Mouse (Mus musculus): ENCODE measurements around the gene Foxp1. TPM values are rescaled to one million over a fixed set of nuclear protein-coding genes. Genes with fewer than 3 reads are reported as not detected.

Foxp1 gene
- polyA plus RNA-seq, 1 experiment = 93.7 TPM

GRCm38 (mm10) chr6:99118534-99118933 lies 404.0 kb downstream of the Foxp1 start:
- no peak for TF ChIP-seq POLR2A (IDR thresholded peaks at IDR 0.05; ENCODE audit: borderline replicate concordance, control insufficient read depth, low read depth, low read length)
- no peak for TF ChIP-seq CTCF (IDR thresholded peaks at IDR 0.05; ENCODE audit: control insufficient read depth, insufficient read depth, low read length)
- Histone ChIP-seq H3K4me1 (ENCODE audit: control insufficient read depth, insufficient read depth, low read length) (no peaks in the 10 kb centered on the region), H3K4me3 (replicated peaks; ENCODE audit: control insufficient read depth, low read depth, low read length) (no peak overlapping the region), H3K27ac (ENCODE audit: control insufficient read depth, insufficient read depth, low read depth, low read length, poor library complexity) (no peak overlapping the region)
- 81% methylated on average over 4 of the region's 4 CpGs for WGBS

- H3K27ac ChIP-seq (ENCODE audit: control insufficient read depth, insufficient read depth, low read depth, low read length, poor library complexity) = no peak overlapping the region
These were observed 405.1 kb downstream of the Foxp1 start for GRCm38 (mm10) chr6:99117411-99117810.

GRCm38 (mm10) chr6:99111856-99112255 lies 410.7 kb downstream of the Foxp1 start:
- TF ChIP-seq POLR2A (IDR thresholded peaks at IDR 0.05; ENCODE audit: borderline replicate concordance, control insufficient read depth, low read depth, low read length) (no peak), CTCF (IDR thresholded peaks at IDR 0.05; ENCODE audit: control insufficient read depth, insufficient read depth, low read length) (no peak)
- H3K4me3 ChIP-seq (replicated peaks; ENCODE audit: control insufficient read depth, low read depth, low read length) = no peak overlapping the region
- H3K27ac ChIP-seq (ENCODE audit: control insufficient read depth, insufficient read depth, low read depth, low read length, poor library complexity) = no peak overlapping the region
- WGBS = 88% methylated on average over 4 of the region's 4 CpGs
- peaks cover 2% of the 10 kb centered on the region; the same call in 1 of the 2 replicates for H3K4me1 ChIP-seq (ENCODE audit: control insufficient read depth, insufficient read depth, low read length)

More at GRCm38 (mm10) chr6:99117411-99117810, 405.1 kb downstream of the Foxp1 start:
- no peak for TF ChIP-seq CTCF (IDR thresholded peaks at IDR 0.05; ENCODE audit: control insufficient read depth, insufficient read depth, low read length)
- no peak for TF ChIP-seq POLR2A (IDR thresholded peaks at IDR 0.05; ENCODE audit: borderline replicate concordance, control insufficient read depth, low read depth, low read length)
- no peaks in the 10 kb centered on the region for H3K4me1 ChIP-seq (ENCODE audit: control insufficient read depth, insufficient read depth, low read length)
- H3K4me3 ChIP-seq (replicated peaks; ENCODE audit: control insufficient read depth, low read depth, low read length) = no peak overlapping the region
- 78% methylated on average over 1 of the region's 1 CpGs for WGBS

GRCm38 (mm10) chr6:99108417-99108816 lies 414.1 kb downstream of the Foxp1 start:
- no peak for TF ChIP-seq POLR2A (IDR thresholded peaks at IDR 0.05; ENCODE audit: borderline replicate concordance, control insufficient read depth, low read depth, low read length)
- no peak for TF ChIP-seq CTCF (IDR thresholded peaks at IDR 0.05; ENCODE audit: control insufficient read depth, insufficient read depth, low read length)
- 79% methylated on average over 4 of the region's 4 CpGs for WGBS
- peaks cover 2% of the 10 kb centered on the region; the same call in 1 of the 2 replicates for H3K4me1 ChIP-seq (ENCODE audit: control insufficient read depth, insufficient read depth, low read length)
- H3K4me3 ChIP-seq (replicated peaks; ENCODE audit: control insufficient read depth, low read depth, low read length) = no peak overlapping the region
- no peak overlapping the region for H3K27ac ChIP-seq (ENCODE audit: control insufficient read depth, insufficient read depth, low read depth, low read length, poor library complexity)

GRCm38 (mm10) chr6:99107674-99108073 lies 414.8 kb downstream of the Foxp1 start:
- no peak overlapping the region for H3K4me3 ChIP-seq (replicated peaks; ENCODE audit: control insufficient read depth, low read depth, low read length)
- no peak for TF ChIP-seq POLR2A (IDR thresholded peaks at IDR 0.05; ENCODE audit: borderline replicate concordance, control insufficient read depth, low read depth, low read length)
- TF ChIP-seq CTCF (IDR thresholded peaks at IDR 0.05; ENCODE audit: control insufficient read depth, insufficient read depth, low read length) = no peak
- peaks cover 2% of the 10 kb centered on the region; the same call in 1 of the 2 replicates for H3K4me1 ChIP-seq (ENCODE audit: control insufficient read depth, insufficient read depth, low read length)
- no peak overlapping the region for H3K27ac ChIP-seq (ENCODE audit: control insufficient read depth, insufficient read depth, low read depth, low read length, poor library complexity)
- 73% methylated on average over 6 of the region's 6 CpGs for whole genome bisulfite sequencing

- Histone ChIP-seq H3K27ac (ENCODE audit: control insufficient read depth, insufficient read depth, low read depth, low read length, poor library complexity) (no peak overlapping the region), H3K4me3 (replicated peaks; ENCODE audit: control insufficient read depth, low read depth, low read length) (no peak overlapping the region), H3K4me1 (ENCODE audit: control insufficient read depth, insufficient read depth, low read length) (peaks cover 2% of the 10 kb centered on the region; the same call in 1 of the 2 replicates)
- TF ChIP-seq POLR2A (IDR thresholded peaks at IDR 0.05; ENCODE audit: borderline replicate concordance, control insufficient read depth, low read depth, low read length) = no peak
- WGBS = 76% methylated on average over 6 of the region's 6 CpGs
These were observed 415.4 kb downstream of the Foxp1 start for GRCm38 (mm10) chr6:99107081-99107482.

- peaks cover 2% of the 10 kb centered on the region; the same call in 1 of the 2 replicates for H3K4me1 ChIP-seq (ENCODE audit: control insufficient read depth, insufficient read depth, low read length)
- H3K4me3 ChIP-seq (replicated peaks; ENCODE audit: control insufficient read depth, low read depth, low read length) = no peak overlapping the region
- H3K27ac ChIP-seq (ENCODE audit: control insufficient read depth, insufficient read depth, low read depth, low read length, poor library complexity) = no peak overlapping the region
- no peak for TF ChIP-seq CTCF (IDR thresholded peaks at IDR 0.05; ENCODE audit: control insufficient read depth, insufficient read depth, low read length)
- no peak for TF ChIP-seq POLR2A (IDR thresholded peaks at IDR 0.05; ENCODE audit: borderline replicate concordance, control insufficient read depth, low read depth, low read length)
- 75% methylated on average over 4 of the region's 4 CpGs for WGBS
These were observed 416.5 kb downstream of the Foxp1 start for GRCm38 (mm10) chr6:99105979-99106378.

GRCm38 (mm10) chr6:99104446-99104845 lies 418.1 kb downstream of the Foxp1 start:
- TF ChIP-seq POLR2A (IDR thresholded peaks at IDR 0.05; ENCODE audit: borderline replicate concordance, control insufficient read depth, low read depth, low read length) (no peak), CTCF (IDR thresholded peaks at IDR 0.05; ENCODE audit: control insufficient read depth, insufficient read depth, low read length) (no peak)
- Histone ChIP-seq H3K4me3 (replicated peaks; ENCODE audit: control insufficient read depth, low read depth, low read length) (no peak overlapping the region), H3K4me1 (ENCODE audit: control insufficient read depth, insufficient read depth, low read length) (peaks cover 2% of the 10 kb centered on the region; the same call in 1 of the 2 replicates), H3K27ac (ENCODE audit: control insufficient read depth, insufficient read depth, low read depth, low read length, poor library complexity) (no peak overlapping the region)
- 93% methylated on average over 7 of the region's 7 CpGs for WGBS

- H3K4me3 ChIP-seq (replicated peaks; ENCODE audit: control insufficient read depth, low read depth, low read length) = no peak overlapping the region
- WGBS = 85% methylated on average over 3 of the region's 3 CpGs
- no peak for TF ChIP-seq CTCF (IDR thresholded peaks at IDR 0.05; ENCODE audit: control insufficient read depth, insufficient read depth, low read length)
- no peak for TF ChIP-seq POLR2A (IDR thresholded peaks at IDR 0.05; ENCODE audit: borderline replicate concordance, control insufficient read depth, low read depth, low read length)
- peaks cover 2% of the 10 kb centered on the region; the same call in 1 of the 2 replicates for H3K4me1 ChIP-seq (ENCODE audit: control insufficient read depth, insufficient read depth, low read length)
- H3K27ac ChIP-seq (ENCODE audit: control insufficient read depth, insufficient read depth, low read depth, low read length, poor library complexity) = no peak overlapping the region
These were observed 418.6 kb downstream of the Foxp1 start for GRCm38 (mm10) chr6:99103911-99104310.

Data from bone marrow, adult 2 months (tissue).